Mouse (Mus musculus) MEL (cell line): ENCODE results near the gene Il27. TPM values are rescaled to one million over a fixed set of nuclear protein-coding genes. Genes with fewer than 3 reads are reported as not detected.
A peak's percentile ranks its signal among the peaks of the same experiment; 100 is the strongest.

Experiments
- DNase-seq: peaks from one replicate; pipeline ENCODE4 v3.0.0; 2011; ENCODE audit warnings: low read depth, low spot score
- H3K27ac ChIP-seq: 2 replicates; pipeline ENCODE4 v1.5.1; 2012; ENCODE audit warnings: low read depth, mild to moderate bottlenecking, control low read depth, low read length, moderate library complexity; ENCODE audit not compliant: control insufficient read depth
- H3K27me3 ChIP-seq, 2 experiments: fragments of 150-350 bp in 1 of 2; sonication (generic) in 1 of 2; 2 replicates each; pipeline ENCODE4 v1.6.1; 2012; ENCODE audit warnings: low read length in 2 of 2, mild to moderate bottlenecking in 2 of 2, improper control_type of control experiment in 1 of 2, moderate library complexity in 1 of 2; ENCODE audit not compliant: insufficient read depth in 2 of 2, control insufficient read depth in 1 of 2
- H3K36me3 ChIP-seq, 2 experiments: 2 replicates each; pipeline ENCODE4 v1.6.1; 2012 to 2014; ENCODE audit warnings: low read length in 2 of 2, improper control_type of control experiment in 1 of 2, inconsistent platforms in 1 of 2, mild to moderate bottlenecking in 1 of 2; ENCODE audit not compliant: insufficient read depth in 2 of 2, control insufficient read depth in 1 of 2
- H3K4me1 ChIP-seq, 2 experiments: fragments of 150-350 bp in 1 of 2; sonication (generic) in 1 of 2; 2 replicates each; pipeline ENCODE4 v1.6.1; 2012; ENCODE audit warnings: low read length in 2 of 2, improper control_type of control experiment in 1 of 2, mild to moderate bottlenecking in 1 of 2; ENCODE audit not compliant: insufficient read depth in 2 of 2, control insufficient read depth in 1 of 2
- H3K4me3 ChIP-seq, 2 experiments: fragments of 150-350 bp in 1 of 2; sonication (generic) in 1 of 2; 2 replicates each; pipeline ENCODE4 v1.5.1; 2012; ENCODE audit warnings: low read depth in 2 of 2, low read length in 2 of 2, mild to moderate bottlenecking in 2 of 2, moderate library complexity in 2 of 2, control low read depth in 1 of 2, improper control_type of control experiment in 1 of 2; ENCODE audit not compliant: control insufficient read depth in 1 of 2, insufficient read depth in 1 of 2
- H3K79me2 ChIP-seq: 2 replicates; pipeline ENCODE4 v1.6.1; 2012; ENCODE audit warnings: mild to moderate bottlenecking, low read length, moderate library complexity; ENCODE audit not compliant: control insufficient read depth, poor library complexity, insufficient read depth
- H3K9ac ChIP-seq: 2 replicates; pipeline ENCODE4 v1.6.1; 2012; ENCODE audit warnings: low read depth, mild to moderate bottlenecking, control low read depth, low read length, moderate library complexity; ENCODE audit not compliant: control insufficient read depth, poor library complexity, severe bottlenecking
- H3K9me3 ChIP-seq: fragments of 150-350 bp; sonication (generic); replicated peaks from 2 replicates; pipeline ENCODE4 v1.6.1; 2012; ENCODE audit warnings: mild to moderate bottlenecking, low read length, improper control_type of control experiment, moderate library complexity; ENCODE audit not compliant: insufficient read depth
- CHD1 ChIP-seq: IDR thresholded peaks from 2 replicates; pipeline ENCODE4 v1.6.1; 2012; ENCODE audit warnings: low read depth, mild to moderate bottlenecking, inconsistent platforms, low read length, improper control_type of control experiment
- CHD2 ChIP-seq: IDR thresholded peaks from 2 replicates; pipeline ENCODE4 v1.6.1; 2011; ENCODE audit warnings: low read length, improper control_type of control experiment
- ELF1 ChIP-seq: IDR thresholded peaks from 2 replicates; pipeline ENCODE4 v1.6.1; 2014; ENCODE audit warnings: low read depth, mild to moderate bottlenecking, inconsistent platforms, low read length, improper control_type of control experiment, moderate library complexity
- ETS1 ChIP-seq: IDR thresholded peaks from 2 replicates; pipeline ENCODE4 v1.6.1; 2012; ENCODE audit warnings: low read depth, mild to moderate bottlenecking, inconsistent platforms, low read length, improper control_type of control experiment, moderate library complexity
- GABPA ChIP-seq: IDR thresholded peaks from 2 replicates; pipeline ENCODE4 v1.6.1; 2012; ENCODE audit warnings: low read depth, mild to moderate bottlenecking, inconsistent platforms, low read length, improper control_type of control experiment, moderate library complexity
- HCFC1 ChIP-seq: IDR thresholded peaks from 2 replicates; pipeline ENCODE4 v1.6.1; 2012; ENCODE audit warnings: low read depth, mild to moderate bottlenecking, inconsistent platforms, low read length, improper control_type of control experiment, moderate library complexity
- JUND ChIP-seq: IDR thresholded peaks from 2 replicates; pipeline ENCODE4 v1.6.1; 2011; ENCODE audit warnings: low read depth, mild to moderate bottlenecking, improper control_type of control experiment, low read length
- MAFK ChIP-seq: IDR thresholded peaks from 2 replicates; pipeline ENCODE4 v1.6.1; 2011; ENCODE audit warnings: low read depth, mild to moderate bottlenecking, low read length, improper control_type of control experiment, borderline replicate concordance
- MAX ChIP-seq: IDR thresholded peaks from 2 replicates; pipeline ENCODE4 v1.6.1; 2011; ENCODE audit warnings: low read length, improper control_type of control experiment
- MAZ ChIP-seq: IDR thresholded peaks from 2 replicates; pipeline ENCODE4 v1.6.1; 2012; ENCODE audit warnings: low read depth, mild to moderate bottlenecking, inconsistent platforms, low read length, improper control_type of control experiment
- MEF2A ChIP-seq: IDR thresholded peaks from 2 replicates; pipeline ENCODE4 v1.6.1; 2014; ENCODE audit warnings: low read depth, mild to moderate bottlenecking, inconsistent platforms, low read length, improper control_type of control experiment; ENCODE audit not compliant: poor library complexity, insufficient replicate concordance, severe bottlenecking; ENCODE audit errors: extremely low read depth
- MXI1 ChIP-seq: IDR thresholded peaks from 2 replicates; pipeline ENCODE4 v1.6.1; 2011; ENCODE audit warnings: mild to moderate bottlenecking, low read depth, low read length, improper control_type of control experiment
- MYB ChIP-seq: IDR thresholded peaks from 2 replicates; pipeline ENCODE4 v1.6.1; 2011; ENCODE audit warnings: mild to moderate bottlenecking, low read depth, low read length, improper control_type of control experiment
- NELFE ChIP-seq: IDR thresholded peaks from 2 replicates; pipeline ENCODE4 v1.6.1; 2011; ENCODE audit warnings: low read depth, low read length, improper control_type of control experiment
- NRF1 ChIP-seq: IDR thresholded peaks from 2 replicates; pipeline ENCODE4 v1.6.1; 2014; ENCODE audit warnings: low read depth, mild to moderate bottlenecking, inconsistent platforms, low read length, improper control_type of control experiment, moderate library complexity; ENCODE audit not compliant: poor library complexity, insufficient read depth, severe bottlenecking
- POLR2AphosphoS5 ChIP-seq: IDR thresholded peaks from 2 replicates; pipeline ENCODE4 v1.6.1; 2012; ENCODE audit warnings: low read depth, borderline replicate concordance, mild to moderate bottlenecking, inconsistent platforms, low read length, moderate library complexity, mixed read lengths
- SMC3 ChIP-seq: IDR thresholded peaks from 2 replicates; pipeline ENCODE4 v1.6.1; 2011; ENCODE audit warnings: low read depth, low read length, improper control_type of control experiment
- TAL1 ChIP-seq: IDR thresholded peaks from 2 replicates; pipeline ENCODE4 v1.6.1; 2012; ENCODE audit warnings: mild to moderate bottlenecking, inconsistent platforms, low read length, moderate library complexity, mixed read lengths
- TCF12 ChIP-seq: IDR thresholded peaks from 2 replicates; pipeline ENCODE4 v1.6.1; 2014; ENCODE audit warnings: low read depth, mild to moderate bottlenecking, inconsistent platforms, low read length, improper control_type of control experiment, moderate library complexity
- USF1 ChIP-seq: IDR thresholded peaks from 2 replicates; pipeline ENCODE4 v1.6.1; 2014; ENCODE audit warnings: low read depth, mild to moderate bottlenecking, inconsistent platforms, low read length, improper control_type of control experiment, moderate library complexity
- ZC3H11A ChIP-seq: IDR thresholded peaks from 2 replicates; pipeline ENCODE4 v1.6.1; 2012; ENCODE audit warnings: low read depth, mild to moderate bottlenecking, inconsistent platforms, low read length, improper control_type of control experiment
- ZKSCAN1 ChIP-seq: IDR thresholded peaks from 2 replicates; pipeline ENCODE4 v1.6.1; 2012; ENCODE audit warnings: low read depth, mild to moderate bottlenecking, inconsistent platforms, low read length, improper control_type of control experiment, moderate library complexity
- ZMIZ1 ChIP-seq: IDR thresholded peaks from 2 replicates; pipeline ENCODE4 v1.6.1; 2012; ENCODE audit warnings: low read depth, mild to moderate bottlenecking, inconsistent platforms, low read length, improper control_type of control experiment, moderate library complexity
- polyA plus RNA-seq, 2 experiments: library from polyadenylated mRNA; stranded (reverse) in 1 of 2; unstranded in 1 of 2; fragments of >175 nt in 1 of 2; fragments of >200 nt in 1 of 2; gene quantifications; 2 replicates each; pipeline versions ENCODE4 v1.2.1 to v1.2.4; 2012; ENCODE audit warnings: low replicate concordance in 2 of 2, low read depth in 1 of 2; ENCODE audit not compliant: insufficient read length in 2 of 2, insufficient read depth in 1 of 2, missing spikeins in 1 of 2
- total RNA-seq: library from RNA; depleted of rRNA; stranded (reverse); fragments of 300-350 nt; gene quantifications from 2 replicates; pipeline ENCODE4 v1.2.3, GENCODE M21; 2012

Il27 gene
- total and polyA plus RNA-seq, 3 experiments, result 0.07 TPM; not detected in 2

DNA sequence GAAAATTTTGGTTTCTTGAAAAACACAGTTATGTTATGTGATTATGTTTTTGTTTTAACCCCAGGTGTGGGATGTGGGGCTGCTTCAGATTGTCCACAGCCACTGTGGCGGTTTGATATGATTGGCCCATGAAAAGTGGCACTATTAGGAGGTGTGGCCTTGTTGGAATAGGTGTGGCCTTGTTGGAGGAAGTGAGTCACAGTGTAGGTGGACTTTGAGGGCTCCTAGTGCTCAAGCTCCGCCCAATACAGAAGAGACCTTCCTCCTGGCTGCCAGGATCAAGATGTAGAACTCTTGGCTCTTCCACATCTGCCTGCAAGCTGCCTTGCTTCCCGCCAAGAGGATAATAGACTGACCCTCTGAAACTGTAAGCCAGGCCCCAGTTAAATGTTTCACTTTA is 18.0 kb upstream of the Il27 start:
- Histone ChIP-seq H3K36me3 (no peaks in the 10 kb centered on the region), H3K27ac (no peak overlapping the region), H3K9me3 (no peaks in the 10 kb centered on the region), H3K79me2 (no peaks in the 10 kb centered on the region), H3K4me1 (no peaks in the 10 kb centered on the region), H3K27me3 (no peaks in the 10 kb centered on the region), H3K4me3 (no peak overlapping the region), H3K9ac (no peak overlapping the region)
- peak; percentile 39 for DNase-seq
- no peak for TF ChIP-seq MYB
- TF ChIP-seq MAFK, result no peak
- no peak for TF ChIP-seq ZKSCAN1
- TF ChIP-seq MAX, result no peak
- TF ChIP-seq MEF2A, result no peak
- TF ChIP-seq ETS1, result no peak
- no peak for TF ChIP-seq NRF1

DNA sequence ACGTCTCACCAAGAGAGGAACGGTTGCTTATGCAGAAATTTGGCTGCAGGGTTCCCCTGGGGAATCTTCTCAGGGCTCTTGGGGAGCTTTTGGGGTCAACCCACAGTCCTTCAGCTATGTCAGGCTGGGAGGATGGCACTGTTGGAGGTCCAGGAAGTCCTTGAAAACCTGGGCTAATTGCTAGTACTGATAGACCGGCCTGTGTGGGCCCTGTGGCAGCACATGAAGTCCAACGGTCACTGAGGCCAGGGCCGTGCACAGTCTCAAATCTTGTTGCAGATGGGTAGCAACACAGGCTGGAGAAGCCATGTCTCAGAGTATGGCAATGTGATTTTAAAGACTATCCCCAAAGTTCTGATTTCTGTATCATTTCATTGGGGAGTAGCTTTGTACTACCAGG is 13.1 kb upstream of the Il27 start:
- Histone ChIP-seq H3K4me3 (no peak overlapping the region), H3K79me2 (no peaks in the 10 kb centered on the region), H3K4me1 (no peaks in the 10 kb centered on the region), H3K27ac (no peak overlapping the region), H3K9ac (no peak overlapping the region), H3K9me3 (no peaks in the 10 kb centered on the region), H3K36me3 (no peaks in the 10 kb centered on the region), H3K27me3 (no peaks in the 10 kb centered on the region)
- DNase-seq, result no peak
- no peak for TF ChIP-seq ZC3H11A
- TF ChIP-seq JUND, result no peak
- TF ChIP-seq MXI1, result no peak
- TF ChIP-seq ZKSCAN1, result no peak
- no peak for TF ChIP-seq TAL1
- no peak for TF ChIP-seq MEF2A
- no peak for TF ChIP-seq CHD2
- TF ChIP-seq ELF1, result no peak
- no peak for TF ChIP-seq TCF12
- no peak for TF ChIP-seq CHD1
- no peak for TF ChIP-seq NELFE
- TF ChIP-seq MAFK, result no peak
- no peak for TF ChIP-seq ZMIZ1
- TF ChIP-seq USF1, result no peak
- no peak for TF ChIP-seq MAZ
- no peak for TF ChIP-seq SMC3
- no peak for TF ChIP-seq POLR2AphosphoS5
- TF ChIP-seq MYB, result no peak
- TF ChIP-seq GABPA, result no peak
- no peak for TF ChIP-seq HCFC1
